Mouse (Mus musculus) gastrocnemius, postnatal 10 days (tissue): ENCODE data around the gene Chchd6. TPM values are rescaled to one million over a fixed set of nuclear protein-coding genes. Genes with fewer than 3 reads are reported as not detected.
A peak's percentile ranks its signal among the peaks of the same experiment; 100 is the strongest.

Experiments
- DNase-seq: peaks from one replicate; pipeline ENCODE4 v3.0.0; 2021; ENCODE audit warnings: mixed read lengths
- total RNA-seq, 2 experiments: library from RNA; stranded (reverse); gene quantifications; 2 replicates each; pipeline ENCODE4 v1.2.3; 2021

The Chchd6 gene
- total RNA-seq, 2 experiments from 2014 or later, result 5.3 to 5.7 TPM

GRCm38 (mm10) chr6:89403257-89404225 lies 191.9 kb downstream of the Chchd6 start:
- DNase-seq, result no peak

GRCm38 (mm10) chr6:89402406-89402805 lies 193.0 kb downstream of the Chchd6 start:
- DNase-seq, result no peak

DNA sequence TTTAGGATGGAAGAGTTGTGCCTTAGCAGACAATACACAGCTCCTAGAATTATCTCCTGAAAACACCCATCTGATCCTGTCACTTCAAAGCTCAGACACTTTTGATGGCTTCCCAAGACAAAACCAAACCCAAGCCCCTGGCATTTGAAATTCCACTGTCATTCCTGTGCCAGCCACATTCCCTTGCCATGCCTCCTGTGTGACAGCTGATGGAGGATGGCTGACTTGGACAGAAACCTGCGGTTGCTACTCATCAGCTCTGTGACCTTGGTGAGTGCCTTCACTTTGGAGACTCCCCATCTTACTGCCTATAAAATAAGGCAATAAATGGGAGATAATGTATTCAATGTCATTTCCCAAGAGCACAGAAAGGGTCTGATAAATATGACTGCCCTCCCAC lies 195.9 kb downstream of the Chchd6 start:
- no peak for DNase-seq

- no peak for DNase-seq
Measured at GRCm38 (mm10) chr6:89397919-89398318, 197.5 kb downstream of the Chchd6 start.

- no peak for DNase-seq
Measured at GRCm38 (mm10) chr6:89393820-89394219, 201.6 kb downstream of the Chchd6 start.

- no peak for DNase-seq
Measured at GRCm38 (mm10) chr6:89392213-89392612, 203.2 kb downstream of the Chchd6 start.

DNA sequence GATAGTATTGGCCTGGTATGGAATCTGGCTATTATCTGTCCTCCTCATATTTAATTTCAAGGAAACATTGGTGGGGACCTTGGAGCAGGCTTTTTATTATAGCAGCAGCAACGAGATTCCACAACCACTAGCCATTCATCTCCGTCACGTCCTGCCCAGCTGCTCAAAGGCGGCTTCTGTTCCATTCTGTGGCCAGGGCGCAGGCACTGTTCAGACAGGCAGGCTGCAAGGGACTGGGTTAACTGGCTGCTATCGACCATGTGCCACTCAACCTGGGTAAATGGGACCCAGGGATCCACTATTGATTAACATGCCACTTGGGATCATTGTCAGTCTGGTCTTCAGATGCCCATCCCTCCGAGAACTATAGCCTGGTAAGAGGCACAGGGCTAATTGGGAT lies 205.7 kb downstream of the Chchd6 start:
- no peak for DNase-seq

DNA sequence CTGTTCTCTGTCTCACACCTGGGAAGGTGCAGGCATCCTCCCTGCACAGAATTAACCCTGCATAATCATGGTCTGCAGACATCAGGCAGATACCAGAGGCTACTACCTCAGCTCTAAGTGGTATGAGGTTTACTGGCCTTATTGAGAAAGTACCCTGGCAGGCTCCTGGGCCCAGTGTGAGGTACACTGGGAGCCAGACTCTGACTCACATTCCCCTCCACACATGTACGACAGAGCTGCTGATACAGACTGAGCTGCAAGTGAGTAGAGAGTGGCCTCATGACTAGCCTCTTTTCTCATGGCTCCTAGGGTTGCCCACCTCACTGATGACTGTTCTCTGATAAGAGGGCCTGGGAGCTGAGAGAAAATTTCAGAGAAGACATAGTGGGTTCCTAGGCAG lies 208.5 kb downstream of the Chchd6 start:
- no peak for DNase-seq

DNA sequence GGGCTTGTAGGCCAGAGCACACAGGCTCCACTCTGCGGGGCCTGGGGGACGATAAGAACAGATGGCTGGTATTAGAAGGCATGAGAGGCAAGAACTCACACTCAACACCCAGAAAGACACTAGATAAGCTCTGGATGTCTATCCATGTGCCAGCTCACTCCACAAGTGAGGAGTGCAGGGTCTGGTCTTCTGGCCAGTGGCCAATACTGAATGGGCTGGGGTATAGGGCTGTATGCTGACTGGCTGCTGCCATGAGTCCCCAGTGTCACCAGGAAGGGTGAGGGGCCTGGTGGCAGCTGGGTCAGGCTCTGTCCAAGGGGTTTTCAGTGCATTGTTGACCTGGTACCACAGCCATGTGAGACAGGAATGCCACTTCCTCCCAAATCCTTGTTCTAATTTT lies 210.8 kb downstream of the Chchd6 start:
- no peak for DNase-seq

DNA sequence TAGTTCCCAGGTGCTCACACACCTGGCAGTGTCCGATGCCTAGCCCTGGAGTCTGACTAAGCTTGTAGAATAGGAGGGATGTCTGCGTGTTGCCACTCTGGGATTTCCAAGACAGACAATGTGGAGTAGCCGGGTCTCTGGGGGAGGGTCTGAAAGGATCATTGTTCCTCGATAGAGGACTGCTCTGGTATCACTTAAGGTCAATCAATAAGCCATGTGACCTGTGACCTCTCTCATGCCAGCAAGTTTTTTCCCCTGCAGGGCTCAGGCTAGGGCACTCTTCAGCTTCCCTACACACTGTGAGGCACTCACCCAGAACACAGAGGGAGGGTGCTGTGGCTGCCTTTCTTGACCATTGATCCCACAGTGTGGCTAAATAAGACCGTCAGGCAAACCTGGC lies 213.6 kb downstream of the Chchd6 start:
- DNase-seq, result no peak

DNA sequence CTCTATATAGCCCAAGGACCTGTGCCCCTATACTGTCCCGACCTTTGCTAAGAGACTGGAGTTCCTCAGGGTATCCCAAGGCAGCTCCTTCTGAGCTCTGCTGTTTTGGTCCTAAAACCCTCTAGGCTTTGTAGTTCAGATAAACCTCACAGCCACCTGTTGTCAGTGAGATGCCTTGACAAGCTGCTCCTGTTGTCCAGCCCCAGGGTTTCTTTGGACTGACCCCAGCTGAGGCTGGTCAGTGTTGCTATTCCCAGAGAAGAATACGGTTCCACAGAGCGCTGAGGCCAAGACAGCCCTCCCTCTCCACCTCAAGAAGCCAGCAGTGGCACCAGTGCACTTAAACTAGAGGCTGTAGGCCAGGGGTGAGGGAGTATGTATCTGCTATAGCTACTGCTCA lies 214.3 kb downstream of the Chchd6 start:
- DNase-seq, result no peak

GRCm38 (mm10) chr6:89380751-89381150 lies 214.7 kb downstream of the Chchd6 start:
- DNase-seq, result no peak

GRCm38 (mm10) chr6:89378264-89378663 lies 217.2 kb downstream of the Chchd6 start:
- DNase-seq, result no peak

GRCm38 (mm10) chr6:89368812-89369211 lies 226.6 kb downstream of the Chchd6 start:
- no peak for DNase-seq

DNA sequence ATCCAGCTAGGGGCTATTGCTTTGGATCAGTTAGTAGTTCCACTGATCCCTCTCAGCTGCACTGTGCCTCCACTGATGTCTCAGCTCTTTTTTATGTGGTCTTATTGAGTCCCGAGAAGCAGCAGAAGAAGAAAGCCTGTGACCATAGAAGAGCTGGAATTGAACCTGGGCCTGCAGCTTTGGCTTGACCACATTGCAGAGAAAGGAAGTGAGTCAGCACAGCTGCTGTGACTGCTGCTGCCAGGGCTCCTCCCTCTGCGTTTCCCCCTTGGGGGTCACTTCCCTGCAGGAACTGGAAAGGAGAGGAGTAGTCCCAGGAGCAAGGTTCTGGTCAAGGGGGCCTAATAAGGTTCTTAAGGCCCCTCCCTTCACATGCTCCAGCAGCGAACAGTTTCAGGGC lies 231.1 kb downstream of the Chchd6 start:
- no peak for DNase-seq

GRCm38 (mm10) chr6:89363107-89363451 lies 232.4 kb downstream of the Chchd6 start:
- DNase-seq, result no peak

- peak; percentile 72 for DNase-seq
Measured at GRCm38 (mm10) chr6:89362281-89363106, 233.0 kb downstream of the Chchd6 start, which contains the start of gene Plxna1. Plxna1 (minus strand) TSS chr6:89362620.

DNA sequence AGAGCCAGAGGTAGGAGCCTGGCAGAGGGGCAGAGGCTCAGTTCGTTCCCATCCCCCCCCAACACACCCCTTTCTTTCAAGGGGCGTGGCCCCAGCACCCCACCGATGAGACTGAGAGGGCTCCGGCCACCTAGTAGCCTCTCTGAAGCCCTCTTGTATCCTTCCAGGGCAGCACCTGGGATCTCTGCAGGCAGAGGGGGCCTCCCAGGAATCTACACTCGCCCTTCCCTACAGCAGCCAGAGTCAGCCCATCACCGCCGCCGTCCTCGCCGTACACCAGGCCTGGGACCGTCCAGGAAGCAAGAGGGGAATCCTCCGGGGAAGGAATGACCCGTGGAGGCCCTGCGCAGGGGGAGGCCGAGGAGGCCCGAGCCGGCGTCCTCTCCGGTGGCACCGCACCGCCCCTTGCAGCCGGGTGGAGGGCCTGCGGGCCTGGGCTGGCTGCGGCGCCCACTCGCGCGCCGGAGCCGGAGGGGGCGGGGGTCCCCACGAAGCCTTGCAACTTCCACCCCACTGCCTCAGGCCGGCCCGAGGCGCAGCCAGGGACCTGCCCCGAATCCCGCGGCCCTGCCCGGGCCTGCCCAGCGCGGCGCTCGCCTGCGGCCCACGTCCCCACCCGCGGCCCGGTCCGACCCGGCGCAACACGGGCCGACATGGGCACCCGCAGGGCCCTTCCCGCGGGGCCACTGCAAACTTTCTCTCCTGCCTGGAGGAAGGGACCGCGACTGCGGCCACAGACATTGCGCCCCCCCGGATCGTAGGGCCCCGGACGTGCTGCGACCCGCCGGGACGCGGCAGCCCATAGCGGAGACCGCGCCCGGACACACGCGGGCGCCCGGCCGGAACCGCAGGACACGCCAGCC lies 233.8 kb downstream of the Chchd6 start:
- DNase-seq, result peak; percentile 55

- DNase-seq, result no peak
Measured at GRCm38 (mm10) chr6:89360709-89361417, 234.6 kb downstream of the Chchd6 start.

DNA sequence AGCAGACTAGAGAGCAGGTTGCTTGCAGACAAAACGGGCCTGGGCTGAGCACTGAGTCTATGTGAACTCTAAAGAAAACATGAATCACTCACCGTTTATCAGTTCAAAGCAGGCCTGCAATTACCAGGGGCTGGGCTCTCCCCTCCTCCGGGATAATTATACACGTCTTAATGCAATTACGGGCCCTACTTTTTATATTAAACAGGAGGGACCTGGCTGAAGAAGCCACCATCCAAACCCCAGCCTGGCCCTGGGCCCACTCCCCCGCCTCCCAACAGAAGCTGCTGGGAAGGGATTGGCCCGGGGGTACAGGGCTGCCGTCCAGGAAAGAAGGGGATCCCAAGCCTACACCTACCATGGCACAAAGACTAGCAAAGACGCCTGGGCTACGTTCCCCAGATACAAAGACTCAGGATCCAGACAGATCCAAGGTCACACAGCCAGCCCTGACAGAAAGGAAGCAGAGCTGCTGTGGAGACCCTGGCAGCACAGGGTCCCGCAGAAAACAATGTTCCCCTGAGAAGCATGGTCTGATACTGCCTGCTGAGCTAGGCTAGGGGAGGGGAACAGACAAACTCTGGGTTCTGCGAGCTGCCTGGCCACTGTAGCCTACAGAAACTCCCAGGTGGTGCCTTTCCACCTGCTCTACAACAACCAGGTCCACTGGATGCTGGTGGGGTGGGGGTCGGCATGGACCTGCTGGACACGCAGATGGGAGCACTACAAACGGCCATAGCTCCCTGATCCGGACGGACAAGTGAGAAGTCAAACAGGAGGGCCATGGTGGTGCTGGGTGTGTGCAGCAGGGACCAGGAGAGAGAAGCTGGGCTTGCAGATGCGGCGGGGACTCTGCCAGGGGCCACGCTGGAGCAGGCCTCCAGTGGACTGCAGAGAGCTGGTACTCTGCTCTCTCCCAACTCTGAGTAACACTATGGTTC lies 235.4 kb downstream of the Chchd6 start:
- DNase-seq, result peak; percentile 60
